Mouse (Mus musculus): ENCODE data around the gene Ublcp1. TPM values are rescaled to one million over a fixed set of nuclear protein-coding genes. Genes with fewer than 3 reads are reported as not detected.

The Ublcp1 gene
- total RNA-seq, 1 experiment: 22.2 TPM

- Histone ChIP-seq H3K9ac (ENCODE audit: insufficient read depth, low read depth, low read length, poor library complexity, severe bottlenecking) (no peak overlapping the region), H3K27ac (ENCODE audit: insufficient read depth, low read depth, low read length, poor library complexity, severe bottlenecking) (no peak overlapping the region), H3K4me1 (ENCODE audit: control insufficient read depth in 2 of 2, insufficient read depth in 2 of 2, low read length in 2 of 2, poor library complexity in 1 of 2) (no peaks in the 10 kb centered on the region), H3K36me3 (ENCODE audit: control insufficient read depth, insufficient read depth, low read length, poor library complexity, severe bottlenecking) (no peaks in the 10 kb centered on the region), H3K4me3 (ENCODE audit: insufficient read depth in 1 of 2, low read depth in 1 of 2, low read length in 2 of 2, poor library complexity in 1 of 2, severe bottlenecking in 1 of 2) (no peak overlapping the region), H3K9me3 (ENCODE audit: control insufficient read depth, insufficient read depth, low read depth, low read length) (no peaks in the 10 kb centered on the region)
- no peak for DNase-seq (ENCODE audit: low read depth, low spot score)
- in situ Hi-C loops (cut with MboI; ENCODE audit: low sequenced_read_pairs in 2 of 2, unreplicated experiment in 2 of 2): no loop called here
- TF ChIP-seq ZNF384 (IDR thresholded peaks at IDR 0.05; ENCODE audit: low read depth, low read length) (no peak), MAFK (IDR thresholded peaks at IDR 0.05; ENCODE audit: insufficient read depth, low read depth, low read length) (no peak), ZC3H11A (IDR thresholded peaks at IDR 0.05; ENCODE audit: borderline replicate concordance, low read depth, low read length) (no peak)
Measured at GRCm38 (mm10) chr11:44423955-44424354, 46.3 kb downstream of the Ublcp1 start.

- in situ Hi-C loops (cut with MboI; ENCODE audit: low sequenced_read_pairs in 2 of 2, unreplicated experiment in 2 of 2): no loop called here
- H3K27ac ChIP-seq (ENCODE audit: insufficient read depth, low read depth, low read length, poor library complexity, severe bottlenecking): no peak overlapping the region
- TF ChIP-seq ZC3H11A (IDR thresholded peaks at IDR 0.05; ENCODE audit: borderline replicate concordance, low read depth, low read length) (no peak), CHD2 (IDR thresholded peaks at IDR 0.05; ENCODE audit: low read depth, low read length) (no peak), HCFC1 (IDR thresholded peaks at IDR 0.05; ENCODE audit: borderline replicate concordance, insufficient read depth, low read length) (no peak), ZNF384 (IDR thresholded peaks at IDR 0.05; ENCODE audit: low read depth, low read length) (no peak), MAFK (IDR thresholded peaks at IDR 0.05; ENCODE audit: insufficient read depth, low read depth, low read length) (no peak)
- H3K4me1 ChIP-seq (ENCODE audit: control insufficient read depth in 2 of 2, insufficient read depth in 2 of 2, low read length in 2 of 2, poor library complexity in 1 of 2): no peaks in the 10 kb centered on the region
- H3K36me3 ChIP-seq (ENCODE audit: control insufficient read depth, insufficient read depth, low read length, poor library complexity, severe bottlenecking): no peaks in the 10 kb centered on the region
- H3K9ac ChIP-seq (ENCODE audit: insufficient read depth, low read depth, low read length, poor library complexity, severe bottlenecking): no peak overlapping the region
- DNase-seq (ENCODE audit: low read depth, low spot score): no peak
- H3K4me3 ChIP-seq (ENCODE audit: insufficient read depth in 1 of 2, low read depth in 1 of 2, low read length in 2 of 2, poor library complexity in 1 of 2, severe bottlenecking in 1 of 2): no peak overlapping the region
- H3K9me3 ChIP-seq (ENCODE audit: control insufficient read depth, insufficient read depth, low read depth, low read length): no peaks in the 10 kb centered on the region
Measured at GRCm38 (mm10) chr11:44423261-44423660, 47.0 kb downstream of the Ublcp1 start.

GRCm38 (mm10) chr11:44422337-44423111 is 47.8 kb downstream of the Ublcp1 start:
- no peaks in the 10 kb centered on the region for H3K9me3 ChIP-seq (ENCODE audit: control insufficient read depth, insufficient read depth, low read depth, low read length)
- H3K9ac ChIP-seq (ENCODE audit: insufficient read depth, low read depth, low read length, poor library complexity, severe bottlenecking): no peak overlapping the region
- no peaks in the 10 kb centered on the region for H3K36me3 ChIP-seq (ENCODE audit: control insufficient read depth, insufficient read depth, low read length, poor library complexity, severe bottlenecking)
- no peak for DNase-seq (ENCODE audit: low read depth, low spot score)
- in situ Hi-C loops (cut with MboI; ENCODE audit: low sequenced_read_pairs in 2 of 2, unreplicated experiment in 2 of 2): no loop called here
- no peak overlapping the region for H3K4me3 ChIP-seq (ENCODE audit: insufficient read depth in 1 of 2, low read depth in 1 of 2, low read length in 2 of 2, poor library complexity in 1 of 2, severe bottlenecking in 1 of 2)
- no peaks in the 10 kb centered on the region for H3K4me1 ChIP-seq (ENCODE audit: control insufficient read depth in 2 of 2, insufficient read depth in 2 of 2, low read length in 2 of 2, poor library complexity in 1 of 2)
- no peak overlapping the region for H3K27ac ChIP-seq (ENCODE audit: insufficient read depth, low read depth, low read length, poor library complexity, severe bottlenecking)
- TF ChIP-seq ZNF384 (IDR thresholded peaks at IDR 0.05; ENCODE audit: low read depth, low read length) (no peak), HCFC1 (IDR thresholded peaks at IDR 0.05; ENCODE audit: borderline replicate concordance, insufficient read depth, low read length) (no peak), CHD2 (IDR thresholded peaks at IDR 0.05; ENCODE audit: low read depth, low read length) (no peak), MAFK (IDR thresholded peaks at IDR 0.05; ENCODE audit: insufficient read depth, low read depth, low read length) (no peak), ZC3H11A (IDR thresholded peaks at IDR 0.05; ENCODE audit: borderline replicate concordance, low read depth, low read length) (no peak)

GRCm38 (mm10) chr11:44417403-44417802 is 52.9 kb downstream of the Ublcp1 start:
- no peak overlapping the region for H3K4me3 ChIP-seq (ENCODE audit: insufficient read depth in 1 of 2, low read depth in 1 of 2, low read length in 2 of 2, poor library complexity in 1 of 2, severe bottlenecking in 1 of 2)
- no peaks in the 10 kb centered on the region for H3K9me3 ChIP-seq (ENCODE audit: control insufficient read depth, insufficient read depth, low read depth, low read length)
- in situ Hi-C loops (cut with MboI; ENCODE audit: low sequenced_read_pairs in 2 of 2, unreplicated experiment in 2 of 2): no loop called here
- H3K27ac ChIP-seq (ENCODE audit: insufficient read depth, low read depth, low read length, poor library complexity, severe bottlenecking): no peak overlapping the region
- no peaks in the 10 kb centered on the region for H3K36me3 ChIP-seq (ENCODE audit: control insufficient read depth, insufficient read depth, low read length, poor library complexity, severe bottlenecking)
- TF ChIP-seq MAFK (IDR thresholded peaks at IDR 0.05; ENCODE audit: insufficient read depth, low read depth, low read length) (no peak), CHD2 (IDR thresholded peaks at IDR 0.05; ENCODE audit: low read depth, low read length) (no peak), ZC3H11A (IDR thresholded peaks at IDR 0.05; ENCODE audit: borderline replicate concordance, low read depth, low read length) (no peak)
- no peaks in the 10 kb centered on the region for H3K4me1 ChIP-seq (ENCODE audit: control insufficient read depth in 2 of 2, insufficient read depth in 2 of 2, low read length in 2 of 2, poor library complexity in 1 of 2)
- DNase-seq (ENCODE audit: low read depth, low spot score): no peak
- H3K9ac ChIP-seq (ENCODE audit: insufficient read depth, low read depth, low read length, poor library complexity, severe bottlenecking): no peak overlapping the region

GRCm38 (mm10) chr11:44414605-44415004 is 55.7 kb downstream of the Ublcp1 start:
- no peak overlapping the region for H3K9ac ChIP-seq (ENCODE audit: insufficient read depth, low read depth, low read length, poor library complexity, severe bottlenecking)
- H3K27ac ChIP-seq (ENCODE audit: insufficient read depth, low read depth, low read length, poor library complexity, severe bottlenecking): no peak overlapping the region
- H3K4me3 ChIP-seq (ENCODE audit: insufficient read depth in 1 of 2, low read depth in 1 of 2, low read length in 2 of 2, poor library complexity in 1 of 2, severe bottlenecking in 1 of 2): no peak overlapping the region
- no peaks in the 10 kb centered on the region for H3K4me1 ChIP-seq (ENCODE audit: control insufficient read depth in 2 of 2, insufficient read depth in 2 of 2, low read length in 2 of 2, poor library complexity in 1 of 2)
- TF ChIP-seq ZNF384 (IDR thresholded peaks at IDR 0.05; ENCODE audit: low read depth, low read length) (no peak), CHD2 (IDR thresholded peaks at IDR 0.05; ENCODE audit: low read depth, low read length) (no peak), MAFK (IDR thresholded peaks at IDR 0.05; ENCODE audit: insufficient read depth, low read depth, low read length) (no peak), HCFC1 (IDR thresholded peaks at IDR 0.05; ENCODE audit: borderline replicate concordance, insufficient read depth, low read length) (no peak), ZC3H11A (IDR thresholded peaks at IDR 0.05; ENCODE audit: borderline replicate concordance, low read depth, low read length) (no peak)
- in situ Hi-C loops (cut with MboI; ENCODE audit: low sequenced_read_pairs in 2 of 2, unreplicated experiment in 2 of 2): no loop called here
- no peaks in the 10 kb centered on the region for H3K9me3 ChIP-seq (ENCODE audit: control insufficient read depth, insufficient read depth, low read depth, low read length)
- H3K36me3 ChIP-seq (ENCODE audit: control insufficient read depth, insufficient read depth, low read length, poor library complexity, severe bottlenecking): no peaks in the 10 kb centered on the region
- DNase-seq (ENCODE audit: low read depth, low spot score): no peak

Data from ES-E14 (cell line).